Mouse (Mus musculus): ENCODE results near the gene Glod4. TPM values are rescaled to one million over a fixed set of nuclear protein-coding genes. Genes with fewer than 3 reads are reported as not detected.

Glod4 gene
- polyA plus RNA-seq, 1 experiment from 2014 or later = 131 TPM

DNA sequence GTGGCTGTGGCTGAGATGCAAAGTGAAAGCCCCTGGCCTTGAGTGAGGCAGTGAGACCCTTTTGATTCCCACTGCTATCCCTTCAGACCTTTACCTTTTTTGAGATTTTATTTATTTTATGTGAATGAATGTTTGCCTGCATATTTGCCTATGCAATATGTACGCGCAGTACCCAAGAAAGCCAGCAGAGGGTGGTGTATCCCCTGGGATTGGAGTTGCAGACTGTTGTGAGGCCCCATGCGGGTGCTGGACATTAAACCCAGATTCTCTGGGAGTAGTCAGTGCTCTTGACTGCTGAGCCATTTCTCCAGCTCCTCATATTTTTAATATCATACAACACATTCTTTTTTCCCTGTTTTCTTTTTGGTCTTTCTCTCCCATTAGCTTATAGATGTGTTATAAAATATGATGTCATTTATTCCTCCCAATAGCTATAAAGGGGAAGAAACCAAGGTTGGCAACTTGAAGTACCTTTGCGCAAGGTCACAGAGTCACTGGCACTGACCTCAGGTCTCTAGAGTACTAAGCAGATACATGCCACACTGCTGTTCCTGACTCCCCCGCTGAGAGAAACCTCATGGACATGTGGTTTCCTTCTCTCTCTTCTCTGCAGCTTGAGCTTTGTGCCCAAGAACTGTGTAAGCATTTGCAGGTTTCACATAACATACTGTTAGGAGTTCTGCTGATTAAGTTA, 157.5 kb downstream of the Glod4 start:
- Histone ChIP-seq H3K9ac (ENCODE audit: low read depth, low read length) (no peak overlapping the region), H3K27me3 (ENCODE audit: insufficient read depth, low read length) (no peaks in the 10 kb centered on the region), H3K27ac (no peak overlapping the region), H3K36me3 (ENCODE audit: insufficient read depth, low read length) (0 out of 2 replicates have a peak, but pooled peaks cover 9% of the 10 kb centered on the region), H3K4me2 (ENCODE audit: low read length) (no peak overlapping the region), H3K4me3 (replicated peaks; ENCODE audit: low read depth, low read length) (no peak overlapping the region), H3K9me3 (replicated peaks; ENCODE audit: low read length) (no peaks in the 10 kb centered on the region), H3K4me1 (replicated peaks; ENCODE audit: insufficient read depth, low read length) (no peaks in the 10 kb centered on the region)
- DNase-seq (ENCODE audit: low spot score) (no peak), ATAC-seq (replicated peaks; ENCODE audit: low FRiP score, low read depth) (no peak)
- 79% methylated on average over 5 of the region's 5 CpGs for WGBS
- TF ChIP-seq CTCF (IDR thresholded peaks at IDR 0.05; ENCODE audit: low read depth) = peak; percentile 88

DNA sequence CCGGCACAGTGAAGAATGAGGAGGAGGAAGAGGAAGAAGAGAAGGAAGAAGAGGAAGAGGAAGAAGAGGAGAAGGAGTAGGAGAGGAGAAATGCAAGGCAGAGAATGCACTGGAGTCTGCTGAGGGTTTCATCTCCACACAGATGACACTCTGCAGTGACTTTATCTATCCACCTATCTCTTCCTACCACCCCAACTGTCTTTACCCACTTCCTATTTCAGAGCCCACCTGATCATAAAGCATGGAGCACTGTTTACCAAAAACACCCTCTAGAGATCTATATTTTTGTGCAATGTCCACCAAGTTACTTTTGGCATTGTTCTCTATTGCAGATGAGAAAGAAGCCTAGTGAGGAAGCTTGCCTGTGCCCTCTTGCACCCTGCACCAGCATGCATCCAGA, 158.6 kb downstream of the Glod4 start:
- peaks cover 14% of the 10 kb centered on the region; the same call in 1 of the 2 replicates for H3K36me3 ChIP-seq (ENCODE audit: insufficient read depth, low read length)
- no peaks in the 10 kb centered on the region for H3K9me3 ChIP-seq (replicated peaks; ENCODE audit: low read length)
- DNase-seq (ENCODE audit: low spot score) (no peak), ATAC-seq (replicated peaks; ENCODE audit: low FRiP score, low read depth) (no peak)
- no peak overlapping the region for H3K27ac ChIP-seq
- no peak overlapping the region for H3K4me3 ChIP-seq (replicated peaks; ENCODE audit: low read depth, low read length)
- WGBS = 75% methylated on average over 1 of the region's 1 CpGs
- no peak overlapping the region for H3K4me2 ChIP-seq (ENCODE audit: low read length)
- no peaks in the 10 kb centered on the region for H3K27me3 ChIP-seq (ENCODE audit: insufficient read depth, low read length)
- no peak overlapping the region for H3K9ac ChIP-seq (ENCODE audit: low read depth, low read length)
- no peak for TF ChIP-seq CTCF (IDR thresholded peaks at IDR 0.05; ENCODE audit: low read depth)
- no peaks in the 10 kb centered on the region for H3K4me1 ChIP-seq (replicated peaks; ENCODE audit: insufficient read depth, low read length)

DNA sequence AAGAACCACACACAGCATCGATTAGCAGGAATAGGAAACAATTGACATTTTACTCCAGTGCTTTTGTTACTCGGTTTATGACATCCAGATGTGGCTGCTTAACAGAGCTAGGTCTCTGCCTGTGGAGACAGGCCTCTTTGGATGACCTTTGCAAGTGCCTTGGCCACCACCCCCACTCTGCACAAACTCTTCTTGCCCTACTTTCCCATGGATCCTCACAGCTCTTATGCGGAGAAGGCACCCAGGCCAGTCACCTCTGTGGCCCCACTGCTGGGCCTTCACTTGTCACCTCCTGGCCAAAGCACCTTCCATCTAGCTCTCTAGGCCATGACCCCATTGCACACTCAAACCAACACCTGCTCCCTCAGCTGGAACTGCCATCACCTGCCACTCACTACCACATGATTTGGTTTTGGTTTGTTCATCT, 159.6 kb downstream of the Glod4 start:
- no peak for TF ChIP-seq CTCF (IDR thresholded peaks at IDR 0.05; ENCODE audit: low read depth)
- Histone ChIP-seq H3K4me1 (replicated peaks; ENCODE audit: insufficient read depth, low read length) (no peaks in the 10 kb centered on the region), H3K36me3 (ENCODE audit: insufficient read depth, low read length) (peaks cover 14% of the 10 kb centered on the region; the same call in 1 of the 2 replicates), H3K27me3 (ENCODE audit: insufficient read depth, low read length) (no peaks in the 10 kb centered on the region), H3K27ac (no peak overlapping the region), H3K9ac (ENCODE audit: low read depth, low read length) (no peak overlapping the region), H3K4me3 (replicated peaks; ENCODE audit: low read depth, low read length) (no peak overlapping the region), H3K4me2 (ENCODE audit: low read length) (no peak overlapping the region), H3K9me3 (replicated peaks; ENCODE audit: low read length) (no peaks in the 10 kb centered on the region)
- WGBS = 32% methylated on average over 3 of the region's 3 CpGs
- DNase-seq (ENCODE audit: low spot score) (no peak), ATAC-seq (replicated peaks; ENCODE audit: low FRiP score, low read depth) (no peak)

DNA sequence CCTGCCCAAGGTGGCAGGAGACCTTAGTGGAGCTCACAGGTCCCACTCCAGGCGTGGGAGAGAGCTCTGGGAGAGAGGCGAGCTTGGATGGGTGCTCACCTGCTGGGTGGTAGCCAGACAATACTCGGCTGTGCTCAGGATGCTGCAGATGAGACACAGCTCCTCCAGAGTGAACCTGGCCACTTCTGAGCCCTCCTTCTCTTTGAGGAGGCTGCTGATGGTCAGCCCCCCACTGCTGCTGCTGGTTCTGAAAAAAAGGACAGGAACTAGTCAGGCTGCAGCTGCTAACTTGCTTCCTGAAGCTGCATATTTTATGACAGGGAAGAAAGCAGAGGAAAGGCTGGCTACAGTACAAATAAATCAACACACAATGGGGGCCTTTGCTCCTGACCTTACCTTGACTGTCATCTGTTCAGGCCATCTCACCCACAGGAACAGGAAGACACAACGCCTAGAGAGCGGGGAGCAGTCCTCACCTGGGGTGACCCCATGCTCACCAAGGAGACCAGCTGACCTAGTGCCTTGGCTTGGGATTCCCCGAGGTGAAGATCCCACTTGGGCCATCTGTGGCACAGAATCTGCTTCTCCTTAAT, 162.4 kb downstream of the Glod4 start:
- peak; percentile 61 for DNase-seq (ENCODE audit: low spot score)
- ATAC-seq (replicated peaks; ENCODE audit: low FRiP score, low read depth) = 0 out of 2 replicates have a peak, but pooled peaks have one; percentile 33
- Histone ChIP-seq H3K4me2 (ENCODE audit: low read length) (no peak overlapping the region), H3K9ac (ENCODE audit: low read depth, low read length) (no peak overlapping the region), H3K4me3 (replicated peaks; ENCODE audit: low read depth, low read length) (no peak overlapping the region), H3K27ac (peak overlapping the region; percentile 28), H3K27me3 (ENCODE audit: insufficient read depth, low read length) (no peaks in the 10 kb centered on the region), H3K36me3 (ENCODE audit: insufficient read depth, low read length) (peaks cover 14% of the 10 kb centered on the region; the same call in 1 of the 2 replicates), H3K9me3 (replicated peaks; ENCODE audit: low read length) (no peaks in the 10 kb centered on the region), H3K4me1 (replicated peaks; ENCODE audit: insufficient read depth, low read length) (no peaks in the 10 kb centered on the region)
- 72% methylated on average over 6 of the region's 6 CpGs for WGBS
- TF ChIP-seq CTCF (IDR thresholded peaks at IDR 0.05; ENCODE audit: low read depth) = no peak

DNA sequence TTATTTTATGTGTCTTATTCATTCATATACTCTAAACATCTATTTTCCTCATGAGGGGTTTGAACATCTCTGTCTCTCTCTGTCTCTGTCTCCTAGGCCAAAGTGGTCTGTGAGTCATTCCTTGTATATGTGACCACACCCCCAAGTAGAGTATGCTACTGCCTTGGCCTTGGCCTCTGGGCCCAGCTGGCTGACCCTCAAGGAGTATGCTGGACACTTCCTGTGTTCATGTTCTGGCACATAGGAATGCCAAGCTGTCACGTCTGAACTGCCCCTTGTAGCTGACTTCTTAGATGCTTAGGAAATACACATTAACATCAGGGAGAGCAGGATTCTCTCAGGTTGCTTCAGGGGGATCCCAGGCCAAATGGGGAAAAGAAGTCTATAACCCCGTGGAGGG, 163.2 kb downstream of the Glod4 start:
- H3K27me3 ChIP-seq (ENCODE audit: insufficient read depth, low read length) = no peaks in the 10 kb centered on the region
- no peak overlapping the region for H3K9ac ChIP-seq (ENCODE audit: low read depth, low read length)
- DNase-seq (ENCODE audit: low spot score) = no peak
- H3K4me1 ChIP-seq (replicated peaks; ENCODE audit: insufficient read depth, low read length) = no peaks in the 10 kb centered on the region
- H3K27ac ChIP-seq = peak overlapping the region; percentile 11; the same call in 1 of the 2 replicates
- no peak for TF ChIP-seq CTCF (IDR thresholded peaks at IDR 0.05; ENCODE audit: low read depth)
- ATAC-seq (replicated peaks; ENCODE audit: low FRiP score, low read depth) = no peak
- no peak overlapping the region for H3K4me3 ChIP-seq (replicated peaks; ENCODE audit: low read depth, low read length)
- no peak overlapping the region for H3K4me2 ChIP-seq (ENCODE audit: low read length)
- peaks cover 14% of the 10 kb centered on the region; the same call in 1 of the 2 replicates for H3K36me3 ChIP-seq (ENCODE audit: insufficient read depth, low read length)
- no peaks in the 10 kb centered on the region for H3K9me3 ChIP-seq (replicated peaks; ENCODE audit: low read length)
- WGBS = 53% methylated on average over 2 of the region's 2 CpGs

DNA sequence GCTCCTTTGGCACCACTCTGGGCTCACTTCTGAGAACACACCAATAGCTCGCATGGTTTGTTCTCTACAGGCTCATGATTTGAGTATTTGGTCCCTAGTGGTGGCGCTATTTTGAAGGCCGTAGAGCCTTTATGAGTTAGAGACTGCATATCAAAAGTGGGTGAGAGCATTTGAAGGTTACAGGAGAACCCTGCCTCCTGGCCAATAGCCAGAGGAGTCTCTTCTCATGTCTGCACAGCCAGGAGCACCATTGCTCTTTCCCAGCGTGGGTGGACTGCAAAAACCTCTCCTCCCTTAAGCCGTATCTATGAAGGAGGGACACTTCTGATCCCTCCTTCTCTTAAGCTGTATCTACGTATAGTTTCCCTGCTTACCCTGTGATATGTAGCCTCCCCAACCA, 166.2 kb downstream of the Glod4 start:
- DNase-seq (ENCODE audit: low spot score) (no peak), ATAC-seq (replicated peaks; ENCODE audit: low FRiP score, low read depth) (no peak)
- Histone ChIP-seq H3K9ac (ENCODE audit: low read depth, low read length) (no peak overlapping the region), H3K4me1 (replicated peaks; ENCODE audit: insufficient read depth, low read length) (no peaks in the 10 kb centered on the region; the same call in 1 of the 2 replicates), H3K36me3 (ENCODE audit: insufficient read depth, low read length) (peaks cover 12% of the 10 kb centered on the region; the same call in 1 of the 2 replicates), H3K27me3 (ENCODE audit: insufficient read depth, low read length) (no peaks in the 10 kb centered on the region), H3K4me2 (ENCODE audit: low read length) (no peak overlapping the region), H3K9me3 (replicated peaks; ENCODE audit: low read length) (no peaks in the 10 kb centered on the region), H3K4me3 (replicated peaks; ENCODE audit: low read depth, low read length) (no peak overlapping the region), H3K27ac (no peak overlapping the region)
- 80% methylated on average over 6 of the region's 6 CpGs for WGBS
- no peak for TF ChIP-seq CTCF (IDR thresholded peaks at IDR 0.05; ENCODE audit: low read depth)

All from kidney, postnatal 0 days (tissue).